ENCODE assay signal across 8 mouse cellular contexts in the genomic region with DNA sequence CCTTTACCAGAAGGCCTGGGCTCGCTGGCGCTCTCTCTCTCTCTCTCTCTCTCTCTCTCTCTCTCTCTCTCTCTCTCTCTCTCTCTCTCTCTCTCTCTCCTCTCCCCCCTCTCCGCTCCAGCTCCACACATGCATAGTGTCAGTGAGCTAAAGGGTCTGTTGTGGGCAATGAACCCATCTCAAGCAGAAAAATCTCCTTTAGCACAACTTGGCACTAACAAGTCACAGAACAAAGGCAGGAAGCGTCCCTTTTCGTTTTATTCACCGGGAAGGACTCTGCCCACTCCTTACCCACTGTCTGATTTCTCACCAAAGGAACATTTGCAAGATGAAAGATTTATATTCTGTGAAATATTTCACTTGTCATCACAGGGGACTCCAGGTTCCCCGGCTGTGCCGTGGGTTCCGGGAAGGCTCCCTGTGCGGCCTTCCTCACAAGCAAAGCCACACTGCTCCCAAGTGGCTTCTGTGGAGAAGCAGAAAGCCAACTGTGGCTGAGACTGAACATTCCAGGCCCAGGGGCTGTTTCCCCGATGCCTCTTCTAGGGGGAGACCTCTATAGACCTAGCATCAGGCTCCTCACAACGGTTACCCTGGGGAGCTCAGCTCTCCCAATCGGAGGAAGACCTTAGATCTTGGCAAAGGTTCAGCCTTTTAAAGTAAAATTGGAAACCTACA.
DNase-seq lines count a peak whose midpoint lies in the region; ATAC-seq and TF ChIP-seq lines count a peak whose summit lies in the region.

No protein-coding gene starts in this region.

- no peak overlapping the region for H3K4me3 ChIP-seq in forebrain, embryonic 14.5 days (ENCODE audit: low read depth, low read length)
- H3K4me3 ChIP-seq in forebrain, embryonic 11.5 days (ENCODE audit: low read depth, low read length) = no peak overlapping the region
- no peak overlapping the region for H3K4me3 ChIP-seq in kidney, postnatal 0 days (replicated peaks; ENCODE audit: low read depth, low read length)
- H3K4me3 ChIP-seq in stomach, embryonic 16.5 days (replicated peaks; ENCODE audit: low read length) = no peak overlapping the region

- peak; percentile 35 for DNase-seq in forebrain, embryonic 14.5 days (ENCODE audit: low spot score)
- DNase-seq in forebrain, embryonic 11.5 days (ENCODE audit: low spot score) = no peak
- DNase-seq in cerebellum, adult 9-11 months = peak; percentile 3
- peak; percentile 32 for DNase-seq in gastrocnemius, postnatal 25 days
- DNase-seq in kidney, postnatal 0 days (ENCODE audit: low spot score) = peak; percentile 71
- DNase-seq in lung, postnatal 10 days = peak; percentile 69
- no peak for DNase-seq in thymus, postnatal 10 days (ENCODE audit: low spot score in 2 of 2)

- no peaks in the 10 kb centered on the region for H3K4me1 ChIP-seq in forebrain, embryonic 14.5 days (ENCODE audit: control insufficient read depth, insufficient read depth, low read length)
- H3K4me1 ChIP-seq in forebrain, embryonic 11.5 days (replicated peaks; ENCODE audit: control insufficient read depth, insufficient read depth, low read length) = no peaks in the 10 kb centered on the region
- H3K4me1 ChIP-seq in kidney, postnatal 0 days (replicated peaks; ENCODE audit: insufficient read depth, low read length) = 0 out of 2 replicates have a peak, but pooled peaks cover 3% of the 10 kb centered on the region
- H3K4me1 ChIP-seq in stomach, embryonic 16.5 days (ENCODE audit: control insufficient read depth, insufficient read depth, low read length) = no peaks in the 10 kb centered on the region

- TF ChIP-seq CTCF in kidney, postnatal 0 days (IDR thresholded peaks at IDR 0.05; ENCODE audit: low read depth) = peak; percentile 68

- H3K27ac ChIP-seq in forebrain, embryonic 14.5 days (ENCODE audit: low read depth, low read length) = no peak overlapping the region
- H3K27ac ChIP-seq in forebrain, embryonic 11.5 days (ENCODE audit: low read depth, low read length) = no peak overlapping the region
- no peak overlapping the region for H3K27ac ChIP-seq in kidney, postnatal 0 days
- no peak overlapping the region for H3K27ac ChIP-seq in stomach, embryonic 16.5 days (ENCODE audit: low read length)

- WGBS in forebrain, embryonic 14.5 days = 64% methylated on average over 13 of the region's 13 CpGs
- WGBS in forebrain, embryonic 11.5 days = 74% methylated on average over 13 of the region's 13 CpGs
- WGBS in kidney, postnatal 0 days = 29% methylated on average over 13 of the region's 13 CpGs
- 43% methylated on average over 13 of the region's 13 CpGs for WGBS in stomach, embryonic 16.5 days

- no peak overlapping the region for H3K4me2 ChIP-seq in forebrain, embryonic 14.5 days (ENCODE audit: low read length)
- H3K4me2 ChIP-seq in forebrain, embryonic 11.5 days (ENCODE audit: low read depth, low read length, severe bottlenecking) = no peak overlapping the region
- 0 out of 2 replicates have a peak overlapping the region, but pooled peaks have one; percentile 13 for H3K4me2 ChIP-seq in kidney, postnatal 0 days (ENCODE audit: low read length)
- no peak overlapping the region for H3K4me2 ChIP-seq in stomach, embryonic 16.5 days (ENCODE audit: low read depth, low read length)

- no peaks in the 10 kb centered on the region for H3K9me3 ChIP-seq in forebrain, embryonic 14.5 days (replicated peaks; ENCODE audit: control insufficient read depth, low read length)
- no peaks in the 10 kb centered on the region for H3K9me3 ChIP-seq in forebrain, embryonic 11.5 days (ENCODE audit: control insufficient read depth, low read length)
- no peaks in the 10 kb centered on the region for H3K9me3 ChIP-seq in kidney, postnatal 0 days (replicated peaks; ENCODE audit: low read length)
- no peaks in the 10 kb centered on the region for H3K9me3 ChIP-seq in stomach, embryonic 16.5 days (replicated peaks; ENCODE audit: control insufficient read depth, low read length)

- H3K9ac ChIP-seq in forebrain, embryonic 14.5 days (ENCODE audit: low read length) = no peak overlapping the region
- H3K9ac ChIP-seq in forebrain, embryonic 11.5 days (ENCODE audit: low read length) = no peak overlapping the region; the same call in 1 of the 2 replicates
- no peak overlapping the region for H3K9ac ChIP-seq in kidney, postnatal 0 days (ENCODE audit: low read depth, low read length)
- H3K9ac ChIP-seq in stomach, embryonic 16.5 days (ENCODE audit: low read length) = no peak overlapping the region

- peak; percentile 34 for ATAC-seq in forebrain, embryonic 14.5 days
- ATAC-seq in forebrain, embryonic 11.5 days (replicated peaks; ENCODE audit: low FRiP score) = no peak
- peak; percentile 68; the same call in 1 of the 2 replicates for ATAC-seq in kidney, postnatal 0 days (replicated peaks; ENCODE audit: low FRiP score, low read depth)
- ATAC-seq in stomach, embryonic 16.5 days (ENCODE audit: insufficient read depth, low FRiP score) = peak; percentile 29; the same call in 1 of the 2 replicates

- H3K27me3 ChIP-seq in forebrain, embryonic 14.5 days (replicated peaks; ENCODE audit: control insufficient read depth, insufficient read depth, low read length) = no peaks in the 10 kb centered on the region
- no peaks in the 10 kb centered on the region for H3K27me3 ChIP-seq in forebrain, embryonic 11.5 days (ENCODE audit: control insufficient read depth, insufficient read depth, low read length)
- H3K27me3 ChIP-seq in kidney, postnatal 0 days (ENCODE audit: insufficient read depth, low read length) = no peaks in the 10 kb centered on the region
- no peaks in the 10 kb centered on the region for H3K27me3 ChIP-seq in stomach, embryonic 16.5 days (ENCODE audit: control insufficient read depth, insufficient read depth, low read length)

- H3K36me3 ChIP-seq in forebrain, embryonic 14.5 days (ENCODE audit: control insufficient read depth, insufficient read depth, low read length) = no peaks in the 10 kb centered on the region
- H3K36me3 ChIP-seq in forebrain, embryonic 11.5 days (ENCODE audit: control insufficient read depth, insufficient read depth, low read length) = no peaks in the 10 kb centered on the region
- no peaks in the 10 kb centered on the region for H3K36me3 ChIP-seq in kidney, postnatal 0 days (ENCODE audit: insufficient read depth, low read length)
- no peaks in the 10 kb centered on the region for H3K36me3 ChIP-seq in stomach, embryonic 16.5 days (ENCODE audit: control insufficient read depth, insufficient read depth, low read length)

Comparison
In these comparisons a context has a peak if more than half of its experiments do, and no peak if none do; other contexts are left out.
1. DNase-seq: peak in forebrain, embryonic 14.5 days (single experiment), cerebellum, adult 9-11 months (single experiment), gastrocnemius, postnatal 25 days (single experiment), kidney, postnatal 0 days (single experiment) and lung, postnatal 10 days (single experiment); none in forebrain, embryonic 11.5 days (single experiment) and thymus, postnatal 10 days (0 of 2).